In the genomic region with DNA sequence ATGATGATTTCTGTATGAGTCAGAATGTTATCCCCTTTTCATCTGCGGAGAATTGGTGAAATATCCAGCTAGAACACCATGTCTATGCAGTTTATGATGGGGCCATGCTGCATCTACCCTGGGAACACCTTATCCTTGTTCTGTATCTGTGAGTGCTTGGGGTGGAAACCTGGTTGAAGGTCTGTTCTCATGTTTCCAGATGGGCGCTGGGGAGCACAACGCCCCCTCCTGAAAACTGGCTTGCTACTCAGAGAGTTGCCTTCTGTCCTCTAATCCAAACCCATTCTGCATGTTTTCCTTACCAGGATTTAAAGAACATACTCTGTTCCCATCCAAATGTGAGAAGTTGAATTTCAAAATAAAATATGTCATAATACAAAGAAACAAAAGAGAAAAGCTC, we compare ENCODE assay signal across 22 mouse cellular contexts.
DNase-seq lines count a peak whose midpoint lies in the region; ATAC-seq and TF ChIP-seq lines count a peak whose summit lies in the region.
"Had no signal": no experiment of that assay in that cellular context is flagged by ENCODE, and none has a peak within 500 bp of the region (broad histone marks: within the 10 kb centered on the region; RNA-seq: fewer than 3 reads in every experiment).

No protein-coding gene starts in this region.

- no peaks in the 10 kb centered on the region for H3K36me3 ChIP-seq in forebrain, embryonic 15.5 days
- no peaks in the 10 kb centered on the region for H3K36me3 ChIP-seq in midbrain, embryonic 13.5 days
- H3K36me3 ChIP-seq: embryonic facial prominence, embryonic 15.5 days; forebrain, embryonic 10.5 days; heart, embryonic 10.5 days; hindbrain, embryonic 12.5 days had no signal

- DNase-seq in layer of hippocampus, adult 11-12 months (ENCODE audit: low spot score), result peak; percentile 79
- peak; percentile 74 to 75 for DNase-seq in layer of hippocampus, adult 2 months (ENCODE audit: low spot score in 2 of 2)
- peak; percentile 25 to 46 for DNase-seq in layer of hippocampus, postnatal 10 days (ENCODE audit: low spot score in 2 of 2)
- DNase-seq in telencephalon, adult 2 months (ENCODE audit: low read depth, low spot score), result peak; percentile 28
- no peak for DNase-seq in lung, adult 18-20 months
- DNase-seq: adrenal gland, adult 8-10 months; cerebellum, adult 2 months; cerebellum, postnatal 10 days; embryo, embryonic 11 days; gastrocnemius, postnatal 10 days; heart, adult 18-20 months; heart, postnatal 10 days; heart, postnatal 4 days had no signal

- no peaks in the 10 kb centered on the region for H3K27me3 ChIP-seq in forebrain, embryonic 15.5 days
- H3K27me3 ChIP-seq in midbrain, embryonic 13.5 days, result no peaks in the 10 kb centered on the region
- H3K27me3 ChIP-seq: embryonic facial prominence, embryonic 15.5 days; hindbrain, embryonic 12.5 days had no signal

- H3K4me2 ChIP-seq in forebrain, embryonic 15.5 days (replicated peaks), result no peak overlapping the region
- no peak overlapping the region for H3K4me2 ChIP-seq in midbrain, embryonic 13.5 days (replicated peaks)
- H3K4me2 ChIP-seq: embryonic facial prominence, embryonic 15.5 days; hindbrain, embryonic 12.5 days had no signal

- no peaks in the 10 kb centered on the region for H3K4me1 ChIP-seq in forebrain, embryonic 15.5 days
- H3K4me1 ChIP-seq in midbrain, embryonic 13.5 days (replicated peaks), result no peaks in the 10 kb centered on the region
- H3K4me1 ChIP-seq: embryonic facial prominence, embryonic 15.5 days; forebrain, embryonic 10.5 days; heart, embryonic 10.5 days; hindbrain, embryonic 12.5 days had no signal

- 88% methylated on average over 3 of the region's 3 CpGs for WGBS in forebrain, embryonic 15.5 days
- WGBS in midbrain, embryonic 13.5 days, result 88% methylated on average over 3 of the region's 3 CpGs

- peak overlapping the region; percentile 92 for H3K27ac ChIP-seq in layer of hippocampus, adult 2 months
- H3K27ac ChIP-seq in forebrain, embryonic 15.5 days (replicated peaks), result no peak overlapping the region
- H3K27ac ChIP-seq in midbrain, embryonic 13.5 days, result no peak overlapping the region
- H3K27ac ChIP-seq: embryonic facial prominence, embryonic 15.5 days; forebrain, embryonic 10.5 days; heart, embryonic 10.5 days; hindbrain, embryonic 12.5 days had no signal

- ATAC-seq in forebrain, embryonic 15.5 days (replicated peaks), result no peak
- no peak for ATAC-seq in midbrain, embryonic 13.5 days
- ATAC-seq: forebrain, embryonic 14.5 days; hindbrain, embryonic 16.5 days had no signal

- no peak overlapping the region for H3K4me3 ChIP-seq in layer of hippocampus, adult 2 months
- H3K4me3 ChIP-seq in forebrain, embryonic 15.5 days, result no peak overlapping the region
- H3K4me3 ChIP-seq in midbrain, embryonic 13.5 days (replicated peaks), result no peak overlapping the region
- H3K4me3 ChIP-seq: embryonic facial prominence, embryonic 15.5 days; erythroblast, embryonic 14.5 days; forebrain, embryonic 10.5 days; heart, embryonic 10.5 days; hindbrain, embryonic 12.5 days had no signal

- no peak overlapping the region for H3K9ac ChIP-seq in forebrain, embryonic 15.5 days (replicated peaks)
- H3K9ac ChIP-seq in midbrain, embryonic 13.5 days (replicated peaks), result no peak overlapping the region
- H3K9ac ChIP-seq: embryonic facial prominence, embryonic 15.5 days; hindbrain, embryonic 12.5 days had no signal

- H3K9me3 ChIP-seq in forebrain, embryonic 15.5 days, result no peaks in the 10 kb centered on the region
- no peaks in the 10 kb centered on the region for H3K9me3 ChIP-seq in midbrain, embryonic 13.5 days
- H3K9me3 ChIP-seq: embryonic facial prominence, embryonic 15.5 days; forebrain, embryonic 10.5 days; heart, embryonic 10.5 days; hindbrain, embryonic 12.5 days had no signal

- TF ChIP-seq CTCF in layer of hippocampus, adult 2 months (conservative IDR thresholded peaks at IDR 0.05), result no peak

Comparison
In these comparisons a context has a peak if more than half of its experiments do, and no peak if none do; other contexts are left out.
1. DNase-seq: peak in layer of hippocampus, adult 11-12 months (single experiment), layer of hippocampus, adult 2 months (2 of 2), layer of hippocampus, postnatal 10 days (2 of 2) and telencephalon, adult 2 months (single experiment); none in lung, adult 18-20 months (0 of 2).